Mouse (Mus musculus) Muller cell, postnatal 12 days (primary cell): ENCODE measurements around the gene Serpina3g.
"Not testable (repeated sequence)": the region's sequence is repeated elsewhere in the genome, so short reads cannot be mapped to it uniquely, and the experiment has no call there.

ENCODE experiments used
- DNase-seq: peaks from one replicate; pipeline ENCODE4 v3.0.0-alpha.2; 2015; ENCODE audit errors: inconsistent ontology term

The Serpina3g gene

GRCm38 (mm10) chr12:104235915-104236314 is at the start of gene Serpina3g:
Gene Serpina3g (plus strand): TSS chr12:104236245.
- no peak for DNase-seq

- DNase-seq = no peak
Measured at GRCm38 (mm10) chr12:104189246-104189645, 46.8 kb upstream of the Serpina3g start.

GRCm38 (mm10) chr12:104190852-104191251 is 45.2 kb upstream of the Serpina3g start:
- DNase-seq = peak; percentile 39

GRCm38 (mm10) chr12:104209149-104209548 is 26.9 kb upstream of the Serpina3g start:
- DNase-seq = no peak

GRCm38 (mm10) chr12:104209802-104210201 is 26.2 kb upstream of the Serpina3g start:
- DNase-seq = no peak

GRCm38 (mm10) chr12:104213689-104214444 is 22.2 kb upstream of the Serpina3g start:
- no peak for DNase-seq

GRCm38 (mm10) chr12:104214445-104214753 is 21.6 kb upstream of the Serpina3g start, which contains the start of gene Serpina3f:
Gene Serpina3f (plus strand): TSS chr12:104214544.
- no peak for DNase-seq

GRCm38 (mm10) chr12:104215249-104215648 is 20.8 kb upstream of the Serpina3g start:
- no peak for DNase-seq

- no peak for DNase-seq
Measured at GRCm38 (mm10) chr12:104221616-104222015, 14.4 kb upstream of the Serpina3g start.

- no peak for DNase-seq
Measured at GRCm38 (mm10) chr12:104223690-104224089, 12.4 kb upstream of the Serpina3g start.

GRCm38 (mm10) chr12:104224598-104225300 is 11.3 kb upstream of the Serpina3g start:
- no peak for DNase-seq

- no peak for DNase-seq
Measured at GRCm38 (mm10) chr12:104230762-104231161, 5.3 kb upstream of the Serpina3g start.

GRCm38 (mm10) chr12:104238048-104238447 is 2.0 kb downstream of the Serpina3g start:
- DNase-seq = not testable (repeated sequence)

- no peak for DNase-seq
Measured at GRCm38 (mm10) chr12:104243307-104243706, 7.3 kb downstream of the Serpina3g start.

- no peak for DNase-seq
Measured at GRCm38 (mm10) chr12:104245092-104245491, 9.0 kb downstream of the Serpina3g start.

GRCm38 (mm10) chr12:104245595-104245994 is 9.6 kb downstream of the Serpina3g start:
- DNase-seq = peak; percentile 67

- DNase-seq = peak; percentile 84
Measured at GRCm38 (mm10) chr12:104247553-104248002, 11.5 kb downstream of the Serpina3g start.

GRCm38 (mm10) chr12:104248231-104248630 is 12.2 kb downstream of the Serpina3g start:
- DNase-seq = no peak

GRCm38 (mm10) chr12:104261041-104261440 is 25.0 kb downstream of the Serpina3g start:
- DNase-seq = no peak

- no peak for DNase-seq
Measured at GRCm38 (mm10) chr12:104262863-104263262, 26.8 kb downstream of the Serpina3g start, which contains the start of gene Serpina3i. Gene Serpina3i (plus strand): TSS chr12:104263122.

GRCm38 (mm10) chr12:104266374-104266773 is 30.3 kb downstream of the Serpina3g start:
- no peak for DNase-seq

- DNase-seq = no peak
Measured at GRCm38 (mm10) chr12:104278216-104279055, 42.4 kb downstream of the Serpina3g start.
